50 mouse cellular contexts compared by ENCODE assay signal in the genomic region with DNA sequence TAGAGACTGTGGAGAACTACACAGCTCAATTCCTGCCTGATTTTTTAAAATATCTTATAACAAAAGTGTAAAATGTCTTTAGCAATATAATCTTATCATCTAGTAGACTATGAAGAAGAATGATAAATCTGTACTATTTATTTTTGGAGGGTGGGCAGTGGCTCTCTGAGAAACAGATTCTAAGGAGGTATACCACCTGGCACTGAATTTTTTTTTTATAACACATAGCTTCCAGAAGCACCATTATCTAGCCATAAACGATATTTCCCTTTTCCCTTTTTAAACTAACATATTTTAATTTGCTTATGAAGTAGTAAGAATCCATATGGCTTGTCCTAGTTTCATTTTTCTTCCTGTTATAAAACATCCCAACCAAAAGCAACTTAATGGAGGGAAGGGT. TPM values are rescaled to one million over a fixed set of nuclear protein-coding genes. Genes with fewer than 3 reads are reported as not detected.
"Had no signal": no experiment of that assay in that cellular context is flagged by ENCODE, and none has a peak within 500 bp of the region (broad histone marks: within the 10 kb centered on the region; RNA-seq: fewer than 3 reads in every experiment).

No protein-coding gene starts in this region.

- H3K4me2 ChIP-seq: heart, embryonic 11.5 days; heart, embryonic 12.5 days; heart, embryonic 13.5 days; heart, embryonic 15.5 days; hindbrain, embryonic 12.5 days; hindbrain, embryonic 13.5 days; hindbrain, embryonic 14.5 days; hindbrain, embryonic 15.5 days; intestine, embryonic 15.5 days; kidney, embryonic 15.5 days had no signal

- ATAC-seq: hindbrain, embryonic 16.5 days; hindbrain, postnatal 0 days; inflammation-experienced regulatory T-cells, adult 6 months; intestine, embryonic 15.5 days; intestine, embryonic 16.5 days; intestine, postnatal 0 days had no signal

- H3K36me3 ChIP-seq: heart, embryonic 10.5 days; heart, embryonic 12.5 days; heart, embryonic 13.5 days; heart, embryonic 15.5 days; hindbrain, embryonic 10.5 days; hindbrain, embryonic 12.5 days; hindbrain, embryonic 13.5 days; hindbrain, embryonic 15.5 days; intestine, embryonic 15.5 days; kidney, embryonic 15.5 days had no signal

- DNase-seq: heart, postnatal 10 days; heart, postnatal 14 days; heart, postnatal 36 days; heart, postnatal 4 days; kidney, adult 11 months; kidney, adult 18-20 months; kidney, adult 2 months; kidney, adult 8-10 months; kidney, adult 9 months; kidney, postnatal 10 days; kidney, postnatal 14 days; kidney, postnatal 25 days; kidney, postnatal 36 days; kidney, postnatal 4 days; layer of hippocampus, adult 9-11 months; layer of hippocampus, postnatal 36 days had no signal

- H3K27me3 ChIP-seq: heart, embryonic 12.5 days; heart, embryonic 13.5 days; heart, embryonic 15.5 days; hindbrain, embryonic 12.5 days; hindbrain, embryonic 13.5 days; hindbrain, embryonic 15.5 days; intestine, embryonic 15.5 days; kidney, embryonic 15.5 days had no signal

- H3K27ac ChIP-seq: heart, embryonic 10.5 days; heart, embryonic 13.5 days; heart, embryonic 15.5 days; hindbrain, embryonic 10.5 days; hindbrain, embryonic 12.5 days; hindbrain, embryonic 13.5 days; hindbrain, embryonic 14.5 days; hindbrain, embryonic 15.5 days; hindbrain, postnatal 0 days; intestine, embryonic 15.5 days; kidney, embryonic 15.5 days; kidney, postnatal 0 days; layer of hippocampus, adult 2 months had no signal

- H3K4me1 ChIP-seq: heart, embryonic 10.5 days; heart, embryonic 12.5 days; heart, embryonic 13.5 days; heart, embryonic 15.5 days; hindbrain, embryonic 10.5 days; hindbrain, embryonic 12.5 days; hindbrain, embryonic 13.5 days; hindbrain, embryonic 15.5 days; intestine, embryonic 15.5 days; kidney, embryonic 15.5 days had no signal

- H3K9me3 ChIP-seq: heart, embryonic 10.5 days; heart, embryonic 12.5 days; heart, embryonic 13.5 days; heart, embryonic 15.5 days; hindbrain, embryonic 10.5 days; hindbrain, embryonic 12.5 days; hindbrain, embryonic 13.5 days; hindbrain, embryonic 15.5 days; intestine, embryonic 15.5 days; kidney, embryonic 15.5 days had no signal

- H3K9ac ChIP-seq: heart, embryonic 12.5 days; heart, embryonic 13.5 days; heart, embryonic 15.5 days; hindbrain, embryonic 12.5 days; hindbrain, embryonic 13.5 days; hindbrain, embryonic 14.5 days; hindbrain, embryonic 15.5 days; intestine, embryonic 15.5 days; kidney, embryonic 15.5 days had no signal

- H3K4me3 ChIP-seq: heart, embryonic 10.5 days; heart, embryonic 12.5 days; heart, embryonic 13.5 days; heart, embryonic 15.5 days; hindbrain, embryonic 10.5 days; hindbrain, embryonic 12.5 days; hindbrain, embryonic 13.5 days; hindbrain, embryonic 15.5 days; intestine, embryonic 15.5 days; kidney, embryonic 15.5 days; layer of hippocampus, adult 2 months had no signal

RNA-seq across cellular contexts. Expression of a gene that starts 1.4 kb away (rescaled TPM):
- total RNA-seq: heart, postnatal 10 days; heart, postnatal 14 days; heart, postnatal 25 days; heart, postnatal 36 days; heart, postnatal 4 days; hematopoietic stem cell, adult 5-6 weeks; hindbrain, postnatal 0 days; layer of hippocampus, adult 18-20 months; layer of hippocampus, adult 2 months; layer of hippocampus, adult 8-10 months; layer of hippocampus, postnatal 10 days; layer of hippocampus, postnatal 14 days; layer of hippocampus, postnatal 25 days; layer of hippocampus, postnatal 36 days had no signal
- polyA plus RNA-seq: heart, embryonic 10.5 days; heart, embryonic 11.5 days; heart, embryonic 12.5 days; heart, embryonic 13.5 days; heart, embryonic 14.5 days; heart, embryonic 15.5 days; heart, embryonic 16.5 days; heart, postnatal 0 days; hindbrain, embryonic 10.5 days; hindbrain, embryonic 11.5 days; hindbrain, embryonic 12.5 days; hindbrain, embryonic 13.5 days; hindbrain, embryonic 14.5 days; hindbrain, embryonic 15.5 days; hindbrain, embryonic 16.5 days; hindbrain, postnatal 0 days; inflammation-experienced regulatory T-cells, adult 6 months; intestine, embryonic 14.5 days; intestine, embryonic 15.5 days; intestine, embryonic 16.5 days; intestine, postnatal 0 days; kidney, adult 2 months; kidney, embryonic 14.5 days; kidney, embryonic 15.5 days; kidney, embryonic 16.5 days; kidney, postnatal 0 days; large intestine, adult 2 months had no signal

RNA-seq across cellular contexts. Expression of a gene that starts 11.2 kb away (rescaled TPM):
- total RNA-seq: heart, postnatal 10 days; heart, postnatal 14 days; heart, postnatal 25 days; heart, postnatal 36 days; heart, postnatal 4 days; hematopoietic stem cell, adult 5-6 weeks; hindbrain, postnatal 0 days; layer of hippocampus, adult 18-20 months; layer of hippocampus, adult 2 months; layer of hippocampus, adult 8-10 months; layer of hippocampus, postnatal 10 days; layer of hippocampus, postnatal 14 days; layer of hippocampus, postnatal 25 days; layer of hippocampus, postnatal 36 days had no signal
- polyA plus RNA-seq: heart, embryonic 10.5 days; heart, embryonic 11.5 days; heart, embryonic 12.5 days; heart, embryonic 13.5 days; heart, embryonic 14.5 days; heart, embryonic 15.5 days; heart, embryonic 16.5 days; heart, postnatal 0 days; hindbrain, embryonic 10.5 days; hindbrain, embryonic 11.5 days; hindbrain, embryonic 12.5 days; hindbrain, embryonic 13.5 days; hindbrain, embryonic 14.5 days; hindbrain, embryonic 15.5 days; hindbrain, embryonic 16.5 days; hindbrain, postnatal 0 days; inflammation-experienced regulatory T-cells, adult 6 months; intestine, embryonic 14.5 days; intestine, embryonic 15.5 days; intestine, embryonic 16.5 days; intestine, postnatal 0 days; kidney, adult 2 months; kidney, embryonic 14.5 days; kidney, embryonic 15.5 days; kidney, embryonic 16.5 days; kidney, postnatal 0 days; large intestine, adult 2 months had no signal

RNA-seq across cellular contexts. Expression of a gene that starts 12.7 kb away (rescaled TPM):
- total RNA-seq: heart, postnatal 10 days; heart, postnatal 14 days; heart, postnatal 25 days; heart, postnatal 36 days; heart, postnatal 4 days; hematopoietic stem cell, adult 5-6 weeks; hindbrain, postnatal 0 days; layer of hippocampus, adult 18-20 months; layer of hippocampus, adult 2 months; layer of hippocampus, adult 8-10 months; layer of hippocampus, postnatal 10 days; layer of hippocampus, postnatal 14 days; layer of hippocampus, postnatal 25 days; layer of hippocampus, postnatal 36 days had no signal
- polyA plus RNA-seq: heart, embryonic 10.5 days; heart, embryonic 11.5 days; heart, embryonic 12.5 days; heart, embryonic 13.5 days; heart, embryonic 14.5 days; heart, embryonic 15.5 days; heart, embryonic 16.5 days; heart, postnatal 0 days; hindbrain, embryonic 10.5 days; hindbrain, embryonic 11.5 days; hindbrain, embryonic 12.5 days; hindbrain, embryonic 13.5 days; hindbrain, embryonic 14.5 days; hindbrain, embryonic 15.5 days; hindbrain, embryonic 16.5 days; hindbrain, postnatal 0 days; inflammation-experienced regulatory T-cells, adult 6 months; intestine, embryonic 14.5 days; intestine, embryonic 15.5 days; intestine, embryonic 16.5 days; intestine, postnatal 0 days; kidney, adult 2 months; kidney, embryonic 14.5 days; kidney, embryonic 15.5 days; kidney, embryonic 16.5 days; kidney, postnatal 0 days; large intestine, adult 2 months had no signal

RNA-seq across cellular contexts. Expression of a gene that starts 18.5 kb away (rescaled TPM):
- total RNA-seq: heart, postnatal 10 days; heart, postnatal 14 days; heart, postnatal 25 days; heart, postnatal 36 days; heart, postnatal 4 days; hematopoietic stem cell, adult 5-6 weeks; hindbrain, postnatal 0 days; layer of hippocampus, adult 18-20 months; layer of hippocampus, adult 2 months; layer of hippocampus, adult 8-10 months; layer of hippocampus, postnatal 10 days; layer of hippocampus, postnatal 14 days; layer of hippocampus, postnatal 25 days; layer of hippocampus, postnatal 36 days had no signal
- polyA plus RNA-seq: heart, embryonic 10.5 days; heart, embryonic 11.5 days; heart, embryonic 12.5 days; heart, embryonic 13.5 days; heart, embryonic 14.5 days; heart, embryonic 15.5 days; heart, embryonic 16.5 days; heart, postnatal 0 days; hindbrain, embryonic 10.5 days; hindbrain, embryonic 11.5 days; hindbrain, embryonic 12.5 days; hindbrain, embryonic 13.5 days; hindbrain, embryonic 14.5 days; hindbrain, embryonic 15.5 days; hindbrain, embryonic 16.5 days; hindbrain, postnatal 0 days; intestine, embryonic 14.5 days; intestine, embryonic 15.5 days; intestine, embryonic 16.5 days; intestine, postnatal 0 days; kidney, adult 2 months; kidney, embryonic 14.5 days; kidney, embryonic 15.5 days; kidney, embryonic 16.5 days; kidney, postnatal 0 days; large intestine, adult 2 months had no signal

RNA-seq across cellular contexts. Expression of a gene that starts 27.0 kb away (rescaled TPM):
- total RNA-seq: heart, postnatal 10 days; heart, postnatal 14 days; heart, postnatal 25 days; heart, postnatal 36 days; heart, postnatal 4 days; hematopoietic stem cell, adult 5-6 weeks; hindbrain, postnatal 0 days; layer of hippocampus, adult 18-20 months; layer of hippocampus, adult 2 months; layer of hippocampus, adult 8-10 months; layer of hippocampus, postnatal 10 days; layer of hippocampus, postnatal 14 days; layer of hippocampus, postnatal 25 days; layer of hippocampus, postnatal 36 days had no signal
- polyA plus RNA-seq: heart, embryonic 10.5 days; heart, embryonic 11.5 days; heart, embryonic 12.5 days; heart, embryonic 13.5 days; heart, embryonic 14.5 days; heart, embryonic 15.5 days; heart, embryonic 16.5 days; heart, postnatal 0 days; hindbrain, embryonic 10.5 days; hindbrain, embryonic 11.5 days; hindbrain, embryonic 12.5 days; hindbrain, embryonic 13.5 days; hindbrain, embryonic 14.5 days; hindbrain, embryonic 15.5 days; hindbrain, embryonic 16.5 days; hindbrain, postnatal 0 days; inflammation-experienced regulatory T-cells, adult 6 months; intestine, embryonic 14.5 days; intestine, embryonic 15.5 days; intestine, embryonic 16.5 days; intestine, postnatal 0 days; kidney, adult 2 months; kidney, embryonic 14.5 days; kidney, embryonic 15.5 days; kidney, embryonic 16.5 days; kidney, postnatal 0 days; large intestine, adult 2 months had no signal
